9 mouse cellular contexts compared by ENCODE assay signal in genomic region chr2:126787721-126788342, GRCm38 (mm10). TPM values are rescaled to one million over a fixed set of nuclear protein-coding genes. Genes with fewer than 3 reads are reported as not detected.
DNase-seq lines count a peak whose midpoint lies in the region.
"Had no signal": no experiment of that assay in that cellular context is flagged by ENCODE, and none has a peak within 500 bp of the region (broad histone marks: within the 10 kb centered on the region; RNA-seq: fewer than 3 reads in every experiment).

No protein-coding gene starts in this region.

- peak; percentile 42 to 67 for DNase-seq in left cerebral cortex, postnatal 25 days (ENCODE audit: low spot score in 2 of 2)
- no peak for DNase-seq in left cerebral cortex, postnatal 4 days
- peak; percentile 25 for DNase-seq in embryonic facial prominence, embryonic 10.5 days (ENCODE audit: low spot score)
- peak; percentile 83 for DNase-seq in layer of hippocampus, adult 11-12 months (ENCODE audit: low spot score)
- peak; percentile 22 for DNase-seq in right cerebral cortex, postnatal 14 days
- no peak for DNase-seq in adrenal gland, adult 8-10 months
- no peak for DNase-seq in MN1 (ENCODE audit: low spot score)
- DNase-seq: liver, embryonic 13.5 days had no signal

- 0 out of 2 replicates have a peak overlapping the region, but pooled peaks have one; percentile 70 for H3K27ac ChIP-seq in embryonic facial prominence, embryonic 10.5 days (replicated peaks)
- H3K27ac ChIP-seq: liver, embryonic 13.5 days; neural tube, embryonic 12.5 days had no signal

- intact Hi-C loops in left cerebral cortex, postnatal 25 days (cut with DNase I): no loop called here
- intact Hi-C loops in left cerebral cortex, postnatal 4 days (cut with DNase I): no loop called here

- H3K27me3 ChIP-seq in embryonic facial prominence, embryonic 10.5 days (replicated peaks; ENCODE audit: low read depth, poor library complexity, severe bottlenecking): no peaks in the 10 kb centered on the region
- H3K27me3 ChIP-seq: liver, embryonic 13.5 days; neural tube, embryonic 12.5 days had no signal

- no peak overlapping the region for H3K4me3 ChIP-seq in embryonic facial prominence, embryonic 10.5 days
- H3K4me3 ChIP-seq: liver, embryonic 13.5 days; neural tube, embryonic 12.5 days had no signal

- peaks cover 7% of the 10 kb centered on the region for H3K4me1 ChIP-seq in embryonic facial prominence, embryonic 10.5 days
- H3K4me1 ChIP-seq: neural tube, embryonic 12.5 days had no signal

- H3K36me3 ChIP-seq in embryonic facial prominence, embryonic 10.5 days (replicated peaks): peaks cover 33% of the 10 kb centered on the region

- H3K9me3 ChIP-seq in embryonic facial prominence, embryonic 10.5 days: no peaks in the 10 kb centered on the region
- H3K9me3 ChIP-seq: liver, embryonic 13.5 days; neural tube, embryonic 12.5 days had no signal

- 56% methylated on average over 9 of the region's 9 CpGs for WGBS in embryonic facial prominence, embryonic 10.5 days

RNA-seq across cellular contexts. Expression of gene Usp50, which starts 4.6 kb away (rescaled TPM):
- total RNA-seq in left cerebral cortex, postnatal 25 days (2021): under 1 TPM in 1 of 2 experiments, not detected in 1; 0.37 TPM
- total RNA-seq in left cerebral cortex, postnatal 4 days (2021): not detected
- 2.8 and 3.2 TPM in 2 replicates for polyA plus RNA-seq in embryonic facial prominence, embryonic 10.5 days (2016; fragmentation: Nextera tagmentation; extraction: Ambion mirVana)
- total RNA-seq in adrenal gland, adult 8-10 months (2022): under 1 TPM in 1 of 4 experiments, not detected in 3; 0.16 TPM

Comparison
In these comparisons a context has a peak if more than half of its experiments do, and no peak if none do; other contexts are left out.
1. DNase-seq: peak in left cerebral cortex, postnatal 25 days (2 of 2), embryonic facial prominence, embryonic 10.5 days (single experiment), layer of hippocampus, adult 11-12 months (single experiment) and right cerebral cortex, postnatal 14 days (single experiment); none in left cerebral cortex, postnatal 4 days (single experiment), adrenal gland, adult 8-10 months (single experiment) and MN1 (single experiment).